Mouse (Mus musculus) C2C12 (cell line): Measurements from ENCODE around the gene Mrps12. TPM values are rescaled to one million over a fixed set of nuclear protein-coding genes. Genes with fewer than 3 reads are reported as not detected.
A peak's percentile ranks its signal among the peaks of the same experiment; 100 is the strongest.

Experiments
- H3K27me3 ChIP-seq: one replicate; pipeline ENCODE4 v1.6.1; 2011; ENCODE audit not compliant: control insufficient read depth, insufficient read depth, insufficient read length
- H3K36me3 ChIP-seq: one replicate; pipeline ENCODE4 v1.6.1; 2011; ENCODE audit not compliant: control insufficient read depth, insufficient read depth
- H3K4me3 ChIP-seq: one replicate; pipeline ENCODE4 v1.5.1; 2011; ENCODE audit warnings: mild to moderate bottlenecking, control low read depth; ENCODE audit not compliant: poor library complexity, insufficient read depth, severe bottlenecking
- H3K79me2 ChIP-seq: one replicate; pipeline ENCODE4 v1.6.1; 2011; ENCODE audit not compliant: control insufficient read depth, insufficient read depth
- H3K79me3 ChIP-seq: one replicate; pipeline ENCODE4 v1.6.1; 2011; ENCODE audit warnings: low read depth, control low read depth
- H3ac ChIP-seq: one replicate; pipeline ENCODE3; 2011; ENCODE audit warnings: low read depth; ENCODE audit not compliant: control insufficient read depth, insufficient read length
- CEBPB ChIP-seq: IDR thresholded peaks from one replicate; pipeline ENCODE4 v1.6.1; 2011; ENCODE audit warnings: low read depth, mild to moderate bottlenecking, control low read depth, moderate library complexity
- CTCF ChIP-seq: IDR thresholded peaks from one replicate; pipeline ENCODE4 v1.5.1; 2011; ENCODE audit not compliant: control insufficient read depth, insufficient read depth, insufficient read length
- FOSL1 ChIP-seq: IDR thresholded peaks from one replicate; pipeline ENCODE4 v1.8.0; 2011; ENCODE audit warnings: mild to moderate bottlenecking, low read length; ENCODE audit not compliant: poor library complexity, insufficient read depth, severe bottlenecking
- MAX ChIP-seq: IDR thresholded peaks from one replicate; pipeline ENCODE4 v1.6.1; 2011; ENCODE audit warnings: mild to moderate bottlenecking, control low read depth
- MYOD1 ChIP-seq: IDR thresholded peaks from one replicate; pipeline ENCODE4 v1.6.1; 2011; ENCODE audit warnings: low read depth; ENCODE audit not compliant: control insufficient read depth, insufficient read length
- MYOG ChIP-seq: IDR thresholded peaks from one replicate; pipeline ENCODE4 v1.6.1; 2011; ENCODE audit not compliant: control insufficient read depth, insufficient read length; ENCODE audit errors: extremely low read depth
- USF1 ChIP-seq: IDR thresholded peaks from one replicate; pipeline ENCODE4 v1.6.1; 2011; ENCODE audit warnings: low read depth, mild to moderate bottlenecking, control low read depth, moderate library complexity
- long read RNA-seq, 2 experiments: library from polyadenylated mRNA; unstranded; transcript quantifications; one replicate each; pipeline ENCODE4 v2.0.0; 2019 to 2020
- polyA plus RNA-seq: library from polyadenylated mRNA; unstranded; fragments of >200 nt; fragmentation: generic; extraction: Trizol; gene quantifications from one replicate; pipeline ENCODE4 v1.2.1, GENCODE M21; 2012; ENCODE audit warnings: missing spikeins

The Mrps12 gene
- 193 TPM for polyA plus RNA-seq
- long read RNA-seq, experiment 1, transcript Mrps12-201 (3 exons, 722 nt): major isoform, 41 of 61 reads
- long read RNA-seq, experiment 1, transcript Mrps12-204 (2 exons, 883 nt): minor isoform, 14 of 61 reads
- long read RNA-seq, experiment 1, partial matches to known transcripts: 0 of 61 reads
- long read RNA-seq, experiment 1, other reads (novel, unspliced or antisense): 6 of 61 reads
- long read RNA-seq, experiment 2, transcript Mrps12-201 (3 exons, 722 nt): major isoform, 6 of 8 reads
- long read RNA-seq, experiment 2, partial matches to known transcripts: 0 of 8 reads
- long read RNA-seq, experiment 2, other reads (novel, unspliced or antisense): 0 of 8 reads

DNA sequence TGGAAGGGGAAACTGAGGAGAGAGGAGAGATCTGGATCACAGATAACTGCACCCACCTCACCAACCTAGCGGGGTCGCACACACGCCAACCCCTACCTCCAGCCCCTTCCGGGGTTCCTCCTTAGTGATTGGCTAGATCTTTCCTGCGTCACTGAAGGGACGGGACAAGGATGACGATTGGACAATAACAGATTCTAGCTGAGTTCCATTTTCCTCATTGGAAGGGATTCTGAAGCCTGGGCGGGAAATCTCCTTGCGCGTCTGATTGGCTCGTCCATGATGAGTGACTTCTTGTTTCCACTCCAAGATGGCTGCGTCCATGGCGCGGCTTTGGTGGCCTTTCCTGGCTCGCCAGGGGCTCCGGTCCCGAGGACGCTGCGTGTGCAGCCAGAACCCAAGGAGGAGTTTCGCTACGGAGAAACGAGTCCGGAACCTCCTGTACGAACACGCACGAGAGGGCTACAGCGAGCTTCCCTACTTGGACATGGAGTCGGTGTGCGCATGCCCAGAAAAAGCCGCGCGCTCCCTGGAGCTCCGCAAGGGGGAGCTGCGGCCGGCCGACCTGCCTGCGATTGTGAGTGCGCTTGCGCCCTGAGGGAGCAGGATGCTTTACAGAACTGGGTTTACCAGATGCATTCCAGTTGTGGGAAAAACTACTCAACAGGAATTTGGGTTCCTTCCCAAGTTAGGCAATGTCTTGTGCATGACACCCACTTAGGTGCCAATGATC, at the start of gene Mrps12, which contains the start of gene Sars2:
Mrps12 (minus strand) TSS at position 112 of the 730 bp plus-strand sequence.
Sars2 (plus strand) TSS at position 284 of the 730 bp plus-strand sequence.
- Histone ChIP-seq H3K27me3 (no peaks in the 10 kb centered on the region), H3K36me3 (peaks cover 11% of the 10 kb centered on the region), H3K4me3 (peak within 1 kb of the TSS; percentile 68), H3ac (peak within 1 kb of the TSS; percentile 94), H3K79me2 (peaks cover 11% of the 10 kb centered on the region), H3K79me3 (peaks cover 3% of the 10 kb centered on the region)
- TF ChIP-seq CEBPB (peak; percentile 66), CTCF (peak; percentile 83), FOSL1 (no peak), MYOG (no peak)

DNA sequence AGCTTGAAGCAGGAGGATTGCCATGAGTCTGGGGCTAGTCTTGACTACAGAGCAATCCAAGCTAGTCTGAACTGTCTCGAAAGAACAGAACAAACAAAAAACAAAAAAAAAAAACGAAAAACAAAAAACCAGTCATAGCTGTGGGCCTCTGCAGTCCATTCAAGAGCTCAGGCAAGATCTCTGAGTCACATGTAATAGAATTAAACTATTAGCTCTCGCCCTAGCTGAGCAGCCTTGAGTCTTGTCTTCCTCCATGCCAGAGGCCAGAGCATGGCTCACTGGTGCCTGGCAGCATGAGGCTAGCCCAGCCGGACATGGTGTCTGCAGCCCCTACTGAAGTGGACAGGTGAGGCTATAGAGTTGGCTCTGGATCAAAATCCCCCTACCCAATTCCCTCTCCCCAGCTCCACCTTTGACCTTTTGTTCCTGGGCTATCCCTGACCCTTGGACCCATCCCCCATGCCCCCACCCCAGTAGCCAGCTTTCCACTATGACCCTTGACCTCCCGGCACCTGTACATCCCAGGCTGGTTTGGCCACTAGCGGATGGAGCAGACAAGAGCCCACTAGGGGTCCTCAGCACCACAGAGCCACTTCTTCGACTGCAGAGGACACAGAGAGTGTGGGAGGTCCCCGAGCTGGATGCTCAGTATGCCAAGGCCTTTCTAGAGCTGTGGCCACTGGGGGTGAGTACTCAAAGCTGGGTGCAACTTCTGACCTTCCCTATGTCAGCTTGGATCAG, 48.6 kb upstream of the Mrps12 start:
- TF ChIP-seq MYOG (no peak), MYOD1 (no peak)
- H3K27me3 ChIP-seq: no peaks in the 10 kb centered on the region
- no peaks in the 10 kb centered on the region for H3K79me3 ChIP-seq
- H3K79me2 ChIP-seq: no peaks in the 10 kb centered on the region
- H3ac ChIP-seq: no peak overlapping the region
- H3K36me3 ChIP-seq: no peaks in the 10 kb centered on the region
- no peak overlapping the region for H3K4me3 ChIP-seq

DNA sequence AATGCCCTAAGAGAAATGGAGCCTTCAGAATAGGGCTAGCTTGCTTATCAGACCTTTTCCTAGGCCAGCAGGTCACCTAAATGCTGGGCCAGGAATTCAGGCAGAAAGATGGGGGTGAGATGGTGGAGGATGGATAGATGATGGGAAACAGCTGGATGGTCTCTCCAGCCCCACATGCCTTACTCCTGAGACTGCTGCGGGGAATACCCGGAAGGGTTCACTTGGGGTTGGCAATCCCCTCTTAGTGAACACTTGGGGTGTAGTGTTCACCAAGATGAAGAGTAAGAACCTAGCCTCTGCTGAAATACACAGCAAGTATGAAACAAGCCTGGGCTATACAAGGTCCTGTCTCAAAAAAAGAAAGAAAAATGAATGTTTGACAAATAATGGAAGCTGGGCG, 47.6 kb upstream of the Mrps12 start:
- Histone ChIP-seq H3ac (no peak overlapping the region), H3K79me3 (no peaks in the 10 kb centered on the region), H3K79me2 (no peaks in the 10 kb centered on the region), H3K4me3 (no peak overlapping the region), H3K36me3 (no peaks in the 10 kb centered on the region), H3K27me3 (no peaks in the 10 kb centered on the region)
- TF ChIP-seq CEBPB (no peak), USF1 (no peak), FOSL1 (no peak), MYOD1 (no peak), CTCF (no peak), MAX (no peak), MYOG (no peak)

DNA sequence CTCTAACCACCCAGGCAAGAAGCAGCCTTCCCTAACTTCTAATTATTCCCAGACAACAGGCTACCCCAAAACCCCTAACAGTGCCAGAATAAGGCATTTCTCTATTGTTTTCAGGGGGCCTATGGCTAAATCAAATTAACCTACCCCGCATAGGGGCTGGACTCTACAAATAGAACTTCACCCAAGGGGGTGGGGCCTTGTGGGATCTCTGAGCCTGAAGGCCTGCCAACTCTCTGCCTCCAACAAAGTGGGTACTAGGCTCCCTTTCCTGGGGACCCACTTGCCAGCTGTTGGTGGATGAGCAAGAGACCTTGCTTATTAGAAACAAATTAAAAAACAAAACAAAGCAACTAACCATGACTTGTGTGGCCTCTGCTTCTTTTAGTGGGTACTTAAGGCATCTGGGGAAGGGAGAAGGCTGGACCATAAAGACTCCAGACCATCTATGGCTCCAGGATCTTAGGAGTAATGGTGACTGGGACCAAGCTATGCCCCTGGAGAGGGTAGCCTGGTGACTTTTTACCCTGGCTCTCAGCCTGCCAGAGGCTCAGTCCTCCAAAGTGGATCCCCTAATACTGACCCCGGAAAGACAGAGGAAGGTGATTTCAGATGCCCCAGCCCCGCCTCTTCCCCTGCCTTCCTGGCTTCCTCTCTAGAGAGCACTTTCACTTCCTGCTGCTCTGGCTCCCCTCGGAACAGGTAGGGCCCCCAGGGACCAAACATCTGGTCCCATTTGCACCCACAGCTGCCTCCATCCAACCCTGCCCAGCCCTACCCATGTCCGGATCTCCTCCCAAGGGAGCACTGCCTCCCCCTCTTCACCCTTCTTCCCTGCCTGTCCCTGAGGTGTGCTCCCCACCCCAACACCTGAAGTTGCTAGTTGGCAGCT, 46.9 kb upstream of the Mrps12 start, which contains the start of gene Rinl:
Rinl (plus strand) TSS at position 663 of the 889 bp plus-strand sequence.
- H3K79me3 ChIP-seq: no peaks in the 10 kb centered on the region
- H3ac ChIP-seq: no peak within 1 kb of the TSS
- TF ChIP-seq CEBPB (no peak), MYOD1 (no peak), USF1 (no peak)
- H3K36me3 ChIP-seq: no peaks in the 10 kb centered on the region
- no peak within 1 kb of the TSS for H3K4me3 ChIP-seq
- no peaks in the 10 kb centered on the region for H3K27me3 ChIP-seq
- no peaks in the 10 kb centered on the region for H3K79me2 ChIP-seq

DNA sequence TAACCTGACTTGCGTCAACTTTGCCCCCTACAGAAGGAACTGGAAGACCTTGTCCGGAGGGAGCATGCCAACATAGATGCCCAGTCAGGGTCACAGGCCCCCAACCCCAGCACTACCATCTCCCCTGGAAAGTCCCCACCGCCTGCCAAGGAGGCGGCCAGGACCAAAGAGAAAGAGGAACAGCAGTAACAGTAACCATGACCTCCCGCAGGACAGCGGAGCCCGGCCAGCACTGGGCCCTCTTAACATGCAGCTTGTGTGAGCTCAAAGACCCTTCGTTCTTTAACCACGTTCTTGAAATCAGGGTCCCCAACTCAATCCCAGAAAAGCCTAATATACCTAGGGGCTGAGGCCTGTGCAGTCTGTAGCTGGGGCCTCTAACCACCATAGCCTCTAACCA, 46.3 kb upstream of the Mrps12 start:
- Histone ChIP-seq H3K79me2 (no peaks in the 10 kb centered on the region), H3K4me3 (no peak overlapping the region), H3K79me3 (no peaks in the 10 kb centered on the region), H3K27me3 (no peaks in the 10 kb centered on the region), H3K36me3 (no peaks in the 10 kb centered on the region), H3ac (no peak overlapping the region)
- no peak for TF ChIP-seq FOSL1
- TF ChIP-seq USF1: no peak
- no peak for TF ChIP-seq MYOD1
- no peak for TF ChIP-seq CEBPB
- no peak for TF ChIP-seq MYOG
- TF ChIP-seq CTCF: no peak
- no peak for TF ChIP-seq MAX
